Mouse (Mus musculus) limb, embryonic 11.5 days (tissue): ENCODE data around the gene Rab4a. TPM values are rescaled to one million over a fixed set of nuclear protein-coding genes. Genes with fewer than 3 reads are reported as not detected.

Source experiments
- ATAC-seq: fragments of 200-750 bp; cut with Nextera tagmentation; 2 replicates; pipeline ENCODE4 v1.8.0; 2017; ENCODE audit warnings: low read depth; ENCODE audit not compliant: insufficient number of reproducible peaks, low FRiP score, low TSS enrichment
- DNase-seq: peaks from one replicate; pipeline ENCODE4 v3.0.0-alpha.2; 2015; ENCODE audit warnings: low spot score
- H3K27ac ChIP-seq: fragments of 300-500 bp; sonication (generic); replicated peaks from 2 replicates; pipeline ENCODE4 v1.5.1; 2014; ENCODE audit warnings: low read depth, mild to moderate bottlenecking, low read length
- H3K27me3 ChIP-seq: fragments of 300-500 bp; sonication (generic); 2 replicates; pipeline ENCODE4 v1.6.1; 2014; ENCODE audit warnings: mild to moderate bottlenecking, low read length, mixed read lengths; ENCODE audit not compliant: control insufficient read depth, insufficient read depth
- H3K36me3 ChIP-seq: fragments of 300-500 bp; sonication (generic); 2 replicates; pipeline ENCODE4 v1.6.1; 2014; ENCODE audit warnings: mild to moderate bottlenecking, low read length, moderate library complexity, mixed read lengths; ENCODE audit not compliant: control insufficient read depth, insufficient read depth
- H3K4me1 ChIP-seq: fragments of 300-500 bp; sonication (generic); 2 replicates; pipeline ENCODE4 v1.6.1; 2014; ENCODE audit warnings: low read length, mixed read lengths; ENCODE audit not compliant: control insufficient read depth, insufficient read depth
- H3K4me2 ChIP-seq: fragments of 300-500 bp; sonication (generic); 2 replicates; pipeline ENCODE4 v1.6.1; 2014; ENCODE audit warnings: low read depth, mild to moderate bottlenecking, moderate library complexity; ENCODE audit not compliant: severe bottlenecking
- H3K4me3 ChIP-seq: fragments of 300-500 bp; sonication (generic); 2 replicates; pipeline ENCODE4 v1.5.1; 2014; ENCODE audit warnings: low read depth, low read length
- H3K9ac ChIP-seq: fragments of 300-500 bp; sonication (generic); 2 replicates; pipeline ENCODE4 v1.6.1; 2014; ENCODE audit warnings: mild to moderate bottlenecking, low read length
- H3K9me3 ChIP-seq: fragments of 300-500 bp; sonication (generic); 2 replicates; pipeline ENCODE4 v1.6.1; 2016; ENCODE audit warnings: low read length; ENCODE audit not compliant: control insufficient read depth
- WGBS: fragments of 180-500 bp; shearing (Covaris S2); extraction: QIAGEN DNeasy Blood & Tissue Kit; methylation state at CpG from one replicate; pipeline ENCODE4 v1.1.7; 2014; 5-methylcytosine and 5-hydroxymethylcytosine counted together
- polyA plus RNA-seq: library from polyadenylated mRNA; unstranded; fragments of >200 nt; fragmentation: Nextera tagmentation; extraction: Ambion mirVana; gene quantifications from 2 replicates; pipeline ENCODE4 v1.2.1, GENCODE M21; 2014

Gene Rab4a
- polyA plus RNA-seq, 1 experiment from 2014 or later: 54.6 TPM

DNA sequence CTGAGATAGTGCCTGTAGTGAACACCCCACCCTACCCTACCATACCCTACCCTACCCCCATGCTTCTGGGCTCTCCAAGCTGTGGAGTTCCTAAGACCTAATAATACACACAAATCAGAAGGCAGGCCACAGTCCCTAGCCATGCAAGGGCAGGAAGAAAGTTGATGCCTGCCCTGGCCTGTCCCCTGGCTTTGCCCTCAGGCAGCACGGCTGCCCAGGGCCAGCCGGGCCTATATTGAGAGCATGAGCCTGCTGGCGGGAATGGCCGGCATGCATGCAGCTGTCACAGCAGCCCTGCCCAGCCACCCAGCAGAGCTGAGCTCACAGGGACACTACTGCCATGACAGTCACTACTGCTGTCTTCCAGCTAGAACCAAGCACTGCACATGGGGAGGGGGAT, 77.3 kb downstream of the Rab4a start:
- no peak for DNase-seq

More for the DNA sequence above, 77.3 kb downstream of the Rab4a start:
- no peaks in the 10 kb centered on the region for H3K9me3 ChIP-seq
- H3K4me3 ChIP-seq: no peak overlapping the region
- no peaks in the 10 kb centered on the region; the same call in 1 of the 2 replicates for H3K4me1 ChIP-seq
- no peak for ATAC-seq
- no peak overlapping the region for H3K4me2 ChIP-seq
- peaks cover 6% of the 10 kb centered on the region; the same call in 1 of the 2 replicates for H3K27me3 ChIP-seq
- WGBS: 80% methylated on average over 4 of the region's 4 CpGs
- H3K36me3 ChIP-seq: no peaks in the 10 kb centered on the region
- no peak overlapping the region for H3K9ac ChIP-seq
- no peak overlapping the region for H3K27ac ChIP-seq

Other genes with a start within 250 kb of the Rab4a start
- gene Rhou, start 152.1 kb upstream of the Rab4a start, polyA plus RNA-seq: 8.6 and 10.1 TPM in 2 replicates
- 6.3 and 7.3 TPM in 2 replicates for gene Ccsap, start 54.2 kb downstream of the Rab4a start, polyA plus RNA-seq
- gene Acta1, start 88.8 kb downstream of the Rab4a start, polyA plus RNA-seq: 12.0 and 13.5 TPM in 2 replicates
- gene Nup133, start 143.3 kb downstream of the Rab4a start, polyA plus RNA-seq: 58.3 and 62.7 TPM in 2 replicates
- gene Abcb10, start 177.1 kb downstream of the Rab4a start, polyA plus RNA-seq: 17.2 TPM in 2 replicates
- gene Taf5l, start 215.4 kb downstream of the Rab4a start, polyA plus RNA-seq: 46.2 and 49.7 TPM in 2 replicates
- gene Urb2, start 215.5 kb downstream of the Rab4a start, polyA plus RNA-seq: 8.8 and 9.0 TPM in 2 replicates